Mouse (Mus musculus) left cerebral cortex, adult 2 months (tissue): Measurements from ENCODE around the gene Ttc9. TPM values are rescaled to one million over a fixed set of nuclear protein-coding genes. Genes with fewer than 3 reads are reported as not detected.

ENCODE experiments used
- DNase-seq, 2 experiments: peaks; one replicate each; pipeline ENCODE4 v3.0.0; 2021 to 2022; ENCODE audit warnings: low spot score in 2 of 2, mixed read lengths in 1 of 2; ENCODE audit errors: extremely low spot score in 1 of 2
- H3K27ac ChIP-seq: fragments of 200-600 bp; 2 replicates; pipeline ENCODE4 v1.8.1; 2022
- H3K4me3 ChIP-seq: fragments of 200-600 bp; 2 replicates; pipeline ENCODE4 v1.8.1; 2022
- CTCF ChIP-seq: fragments of 200-600 bp; IDR thresholded peaks from 2 replicates; pipeline ENCODE4 v1.8.1; 2022; ENCODE audit warnings: antibody characterized with exemption, mild to moderate bottlenecking, moderate library complexity
- intact Hi-C: fragments of 180-260 bp; cut with DNase I; formaldehyde crosslinking; loops from one replicate; pipeline ENCODE4 v1.15.1; 2025
- total RNA-seq, 2 experiments: library from RNA; stranded (reverse); gene quantifications; 2 replicates each; pipeline ENCODE4 v1.2.3; 2021

Ttc9 gene
- total RNA-seq, 2 experiments from 2014 or later, result 49.5 to 50.5 TPM

DNA sequence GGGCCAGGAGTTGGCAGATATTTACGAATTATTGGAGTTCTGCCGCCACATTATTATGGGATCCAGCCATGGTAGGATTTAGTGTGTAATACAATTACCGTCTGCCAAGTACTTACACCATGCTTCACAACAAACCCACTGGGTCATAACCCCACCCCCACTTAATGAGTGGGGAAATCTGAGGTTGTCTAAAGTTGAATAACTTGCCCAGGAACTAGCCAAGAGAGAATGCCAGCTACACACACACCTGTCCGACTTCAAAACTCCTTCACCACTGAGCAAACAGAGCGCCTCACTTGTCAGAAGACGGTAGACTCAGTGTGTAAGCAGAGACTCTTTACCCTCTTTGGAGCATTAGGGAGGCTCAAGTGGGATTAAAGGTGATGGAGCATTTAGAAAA lies 3.6 kb upstream of the Ttc9 start:
- intact Hi-C loops, result no loop called here
- no peak for DNase-seq
- TF ChIP-seq CTCF, result no peak
- no peak overlapping the region for H3K27ac ChIP-seq
- H3K4me3 ChIP-seq, result no peak overlapping the region

- no peak for TF ChIP-seq CTCF
- Histone ChIP-seq H3K4me3 (no peak overlapping the region), H3K27ac (no peak overlapping the region)
- intact Hi-C loops, result no loop called here
- DNase-seq, result no peak
Measured at GRCm38 (mm10) chr12:81628091-81628490, 3.0 kb upstream of the Ttc9 start.

- intact Hi-C loops, result loop anchor here (5.0 kb wide), 1 partner anchor 147 kb away; no protein-coding TSS in a partner anchor
- H3K4me3 ChIP-seq, result peak overlapping the region; percentile 67
- H3K27ac ChIP-seq, result peak overlapping the region; percentile 81
- peak; percentile 71 to 72 for DNase-seq
- no peak for TF ChIP-seq CTCF
Measured at GRCm38 (mm10) chr12:81630520-81630914, 532 bp upstream of the Ttc9 start.

DNA sequence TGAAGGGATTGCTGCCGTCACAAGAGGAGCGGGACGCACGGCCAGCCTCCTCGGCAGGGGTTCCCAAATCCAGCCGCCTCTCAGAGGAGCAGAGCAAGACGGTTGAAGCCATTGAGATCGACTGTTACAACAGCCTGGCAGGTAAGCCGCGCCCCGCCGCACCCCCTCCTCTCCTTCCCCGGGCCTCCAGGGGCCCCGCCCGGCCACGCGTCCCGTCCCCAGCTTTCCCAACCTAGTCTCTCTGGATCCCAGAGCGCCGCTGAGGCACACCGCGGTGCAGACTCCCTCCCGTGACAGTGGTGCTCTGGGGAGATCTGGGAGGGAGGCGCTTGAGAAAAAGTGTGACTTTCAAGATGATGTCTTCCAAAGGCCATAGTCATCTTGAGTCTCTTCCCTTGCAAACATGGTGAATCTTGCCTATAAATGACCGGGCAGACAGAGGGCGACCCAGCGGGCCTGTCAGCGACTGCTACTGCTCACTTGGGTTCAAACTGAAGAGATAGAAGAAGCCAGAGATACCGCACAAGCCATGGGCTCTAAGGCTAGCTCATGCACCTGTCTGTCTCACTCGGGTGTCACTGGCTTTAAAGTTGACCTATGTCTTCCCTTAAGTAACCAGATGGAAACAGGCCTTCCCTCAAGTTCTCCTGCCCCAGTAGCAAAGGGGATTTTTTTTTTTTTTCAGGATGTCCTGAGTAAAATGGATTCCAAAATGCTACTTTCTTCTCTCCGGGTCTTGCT lies 782 bp downstream of the Ttc9 start:
- intact Hi-C loops, result loop anchor here (5.0 kb wide), 1 partner anchor 145 kb away; no protein-coding TSS in a partner anchor

GRCm38 (mm10) chr12:81633246-81633645 lies 2.2 kb downstream of the Ttc9 start:
- Histone ChIP-seq H3K27ac (no peak overlapping the region), H3K4me3 (no peak overlapping the region)
- no peak for DNase-seq
- intact Hi-C loops, result loop anchor here (5.0 kb wide), 1 partner anchor 144 kb away; no protein-coding TSS in a partner anchor
- TF ChIP-seq CTCF, result no peak

More for the DNA sequence above, 782 bp downstream of the Ttc9 start:
- peak overlapping the region; percentile 67 for H3K4me3 ChIP-seq
- DNase-seq, result peak; percentile 36 to 52
- H3K27ac ChIP-seq, result peak overlapping the region; percentile 81
- no peak for TF ChIP-seq CTCF

GRCm38 (mm10) chr12:81640656-81641055 lies 9.6 kb downstream of the Ttc9 start:
- intact Hi-C loops, result no loop called here
- H3K27ac ChIP-seq, result no peak overlapping the region
- no peak overlapping the region for H3K4me3 ChIP-seq
- DNase-seq, result no peak
- no peak for TF ChIP-seq CTCF

- no peak for DNase-seq
- Histone ChIP-seq H3K27ac (no peak overlapping the region), H3K4me3 (no peak overlapping the region)
- intact Hi-C loops, result no loop called here
- TF ChIP-seq CTCF, result no peak
Measured at GRCm38 (mm10) chr12:81642361-81643082, 11.5 kb downstream of the Ttc9 start.

DNA sequence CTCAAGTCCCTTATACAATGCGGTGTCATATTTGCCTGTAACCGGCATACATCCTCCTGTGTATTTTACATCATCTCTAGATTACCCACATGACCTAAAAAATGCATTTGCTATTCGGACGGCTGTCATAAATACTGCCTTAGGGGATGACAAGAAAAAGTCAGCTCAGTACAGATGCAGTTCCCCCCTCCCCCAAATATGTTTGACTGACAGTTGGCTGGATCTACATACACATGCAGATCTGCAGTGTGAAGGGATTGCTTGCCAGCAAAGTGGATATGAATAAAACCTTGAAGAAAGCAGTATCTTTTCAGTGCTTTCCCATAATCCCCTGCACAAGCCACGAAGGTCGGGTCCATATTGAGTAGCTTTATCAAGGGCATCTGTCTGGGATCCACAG lies 15.8 kb downstream of the Ttc9 start:
- intact Hi-C loops, result no loop called here
- no peak for TF ChIP-seq CTCF
- DNase-seq, result no peak
- Histone ChIP-seq H3K27ac (no peak overlapping the region), H3K4me3 (no peak overlapping the region)

- intact Hi-C loops, result no loop called here
- Histone ChIP-seq H3K4me3 (no peak overlapping the region), H3K27ac (no peak overlapping the region)
- no peak for TF ChIP-seq CTCF
- peak in 1 of 2 experiments; percentile 23 for DNase-seq
Measured at GRCm38 (mm10) chr12:81653344-81653743, 22.3 kb downstream of the Ttc9 start.

- H3K4me3 ChIP-seq, result no peak overlapping the region
- H3K27ac ChIP-seq, result no peak overlapping the region
- no peak for TF ChIP-seq CTCF
- intact Hi-C loops, result no loop called here
- no peak for DNase-seq
Measured at GRCm38 (mm10) chr12:81657321-81657720, 26.3 kb downstream of the Ttc9 start.

GRCm38 (mm10) chr12:81658086-81658485 lies 27.0 kb downstream of the Ttc9 start:
- Histone ChIP-seq H3K4me3 (no peak overlapping the region), H3K27ac (no peak overlapping the region)
- intact Hi-C loops, result no loop called here
- TF ChIP-seq CTCF, result no peak
- no peak for DNase-seq

DNA sequence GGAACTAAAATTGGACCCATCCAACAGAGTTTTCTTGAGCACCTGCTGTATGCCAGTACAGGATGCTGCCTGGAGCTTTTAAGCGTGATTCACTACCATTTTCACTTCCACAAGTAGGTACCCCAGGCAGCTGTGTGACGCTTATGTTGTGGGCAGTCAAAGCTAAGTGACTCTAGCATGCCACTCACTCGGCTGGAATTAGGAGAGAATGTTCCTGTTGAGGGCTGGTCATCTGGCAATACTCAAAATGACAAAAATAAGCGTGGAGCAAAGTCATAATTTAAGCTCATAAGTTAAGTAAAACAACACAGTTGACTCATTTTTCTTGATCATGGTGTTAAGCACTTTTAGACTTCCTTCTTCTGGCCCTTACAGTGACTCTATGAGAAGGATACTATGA lies 31.0 kb downstream of the Ttc9 start:
- intact Hi-C loops, result no loop called here
- Histone ChIP-seq H3K27ac (no peak overlapping the region), H3K4me3 (no peak overlapping the region)
- no peak for DNase-seq
- no peak for TF ChIP-seq CTCF
